Mouse (Mus musculus): Measurements from ENCODE around the gene Gm5129. TPM values are rescaled to one million over a fixed set of nuclear protein-coding genes. Genes with fewer than 3 reads are reported as not detected.
"Not testable (repeated sequence)": the region's sequence is repeated elsewhere in the genome, so short reads cannot be mapped to it uniquely, and the experiment has no call there.

Gm5129 gene
- polyA plus RNA-seq (2021) = not detected

- DNase-seq (ENCODE audit: low read depth, low spot score) (peak; percentile 66), ATAC-seq (peak; percentile 81)
- no peak for TF ChIP-seq CTCF (IDR thresholded peaks at IDR 0.05)
- ChIA-PET POLR2A (interaction anchor here (1.9 kb wide), 1 partner anchor 10 kb away, joined by 7 read pairs; no protein-coding TSS in a partner anchor), CTCF (no interaction called here)
- in situ Hi-C loops (cut with MboI; ENCODE audit: low pct_unique_long_range_greater_than_20kb) = no loop called here
- no peaks in the 10 kb centered on the region for H3K27me3 ChIP-seq
These were observed at the start of gene Gm5129, which contains the start of gene Dnajb6 for GRCm38 (mm10) chr5:29735557-29736061. Gm5129 (minus strand) TSS chr5:29735936. Dnajb6 (plus strand) TSS chr5:29735688.

GRCm38 (mm10) chr5:29784906-29785305, 49.2 kb upstream of the Gm5129 start:
- ATAC-seq; H3K27me3 ChIP-seq; POLR2A ChIA-PET; DNase-seq (ENCODE audit: low read depth, low spot score); CTCF ChIA-PET; in situ Hi-C loops (cut with MboI; ENCODE audit: low pct_unique_long_range_greater_than_20kb): not testable (repeated sequence)

GRCm38 (mm10) chr5:29782261-29782660, 46.5 kb upstream of the Gm5129 start:
- ATAC-seq (no peak), DNase-seq (ENCODE audit: low read depth, low spot score) (no peak)
- POLR2A ChIA-PET = interaction anchor here (0.7 kb wide), 1 partner anchor 51 kb away, joined by 3 read pairs; no protein-coding TSS in a partner anchor
- CTCF ChIA-PET = interaction anchor here (1.3 to 1.5 kb wide), 2 partner anchors 31 to 43 kb away, joined by 3 to 4 read pairs; no protein-coding TSS in a partner anchor
- in situ Hi-C loops (cut with MboI; ENCODE audit: low pct_unique_long_range_greater_than_20kb) = no loop called here
- no peak for TF ChIP-seq CTCF (IDR thresholded peaks at IDR 0.05)
- H3K27me3 ChIP-seq = no peaks in the 10 kb centered on the region

- POLR2A ChIA-PET; DNase-seq (ENCODE audit: low read depth, low spot score); H3K27me3 ChIP-seq; in situ Hi-C loops (cut with MboI; ENCODE audit: low pct_unique_long_range_greater_than_20kb); ATAC-seq; CTCF ChIA-PET: not testable (repeated sequence)
These were observed 44.0 kb upstream of the Gm5129 start for GRCm38 (mm10) chr5:29779733-29780132.

GRCm38 (mm10) chr5:29778029-29778428, 42.3 kb upstream of the Gm5129 start:
- ChIA-PET CTCF (no interaction called here), POLR2A (no interaction called here)
- TF ChIP-seq CTCF (IDR thresholded peaks at IDR 0.05) = no peak
- no peak for ATAC-seq
- in situ Hi-C loops (cut with MboI; ENCODE audit: low pct_unique_long_range_greater_than_20kb) = no loop called here
- no peak for DNase-seq (ENCODE audit: low read depth, low spot score)
- H3K27me3 ChIP-seq = no peaks in the 10 kb centered on the region

- no peak for DNase-seq (ENCODE audit: low read depth, low spot score)
- ChIA-PET CTCF (no interaction called here), POLR2A (no interaction called here)
- in situ Hi-C loops (cut with MboI; ENCODE audit: low pct_unique_long_range_greater_than_20kb) = no loop called here
- ATAC-seq = no peak
- no peaks in the 10 kb centered on the region for H3K27me3 ChIP-seq
- TF ChIP-seq CTCF (IDR thresholded peaks at IDR 0.05) = no peak
These were observed 39.7 kb upstream of the Gm5129 start for GRCm38 (mm10) chr5:29775437-29775836.

GRCm38 (mm10) chr5:29773460-29774150, 37.9 kb upstream of the Gm5129 start:
- POLR2A ChIA-PET = interaction anchor here (0.6 kb wide), 2 partner anchors 10 to 43 kb away, joined by 3 to 5 read pairs; no protein-coding TSS in a partner anchor
- CTCF ChIA-PET = interaction anchor here (0.9 to 1.3 kb wide), 2 partner anchors 18 to 396 kb away, joined by 3 read pairs; partner anchors contain the start of gene Lmbr1
- no peaks in the 10 kb centered on the region for H3K27me3 ChIP-seq
- DNase-seq (ENCODE audit: low read depth, low spot score) = peak; percentile 55
- ATAC-seq = peak; percentile 12
- in situ Hi-C loops (cut with MboI; ENCODE audit: low pct_unique_long_range_greater_than_20kb) = no loop called here
- TF ChIP-seq CTCF (IDR thresholded peaks at IDR 0.05) = no peak

- no peak for TF ChIP-seq CTCF (IDR thresholded peaks at IDR 0.05)
- DNase-seq (ENCODE audit: low read depth, low spot score) (peak; percentile 80), ATAC-seq (peak; percentile 49)
- in situ Hi-C loops (cut with MboI; ENCODE audit: low pct_unique_long_range_greater_than_20kb) = no loop called here
- POLR2A ChIA-PET = no interaction called here
- H3K27me3 ChIP-seq = no peaks in the 10 kb centered on the region
- CTCF ChIA-PET = interaction anchor here (0.9 to 1.6 kb wide), 2 partner anchors 18 to 47 kb away, joined by 3 read pairs; no protein-coding TSS in a partner anchor
These were observed 37.1 kb upstream of the Gm5129 start for GRCm38 (mm10) chr5:29772651-29773330.

- in situ Hi-C loops (cut with MboI; ENCODE audit: low pct_unique_long_range_greater_than_20kb) = no loop called here
- peak; percentile 34 for DNase-seq (ENCODE audit: low read depth, low spot score)
- no peak for TF ChIP-seq CTCF (IDR thresholded peaks at IDR 0.05)
- POLR2A ChIA-PET = no interaction called here
- CTCF ChIA-PET = interaction anchor here (1.6 kb wide), 1 partner anchor 46 kb away, joined by 3 read pairs; no protein-coding TSS in a partner anchor
- peak; percentile 61 for ATAC-seq
- no peaks in the 10 kb centered on the region for H3K27me3 ChIP-seq
These were observed 36.3 kb upstream of the Gm5129 start for GRCm38 (mm10) chr5:29772038-29772437.

GRCm38 (mm10) chr5:29770935-29771334, 35.2 kb upstream of the Gm5129 start:
- ATAC-seq = no peak
- ChIA-PET CTCF (interaction anchor here (1.0 kb wide), 1 partner anchor 19 kb away, joined by 3 read pairs; no protein-coding TSS in a partner anchor), POLR2A (no interaction called here)
- no peak for DNase-seq (ENCODE audit: low read depth, low spot score)
- H3K27me3 ChIP-seq = no peaks in the 10 kb centered on the region
- peak; percentile 57 for TF ChIP-seq CTCF (IDR thresholded peaks at IDR 0.05)
- in situ Hi-C loops (cut with MboI; ENCODE audit: low pct_unique_long_range_greater_than_20kb) = no loop called here

Data from Patski (cell line).